Mouse (Mus musculus) ovary, adult 18-20 months (tissue): ENCODE measurements around the gene Clic1.

Source experiments
- DNase-seq: peaks from one replicate; pipeline ENCODE4 v3.0.0; 2022; ENCODE audit warnings: low spot score, mixed read lengths

Gene Clic1

DNA sequence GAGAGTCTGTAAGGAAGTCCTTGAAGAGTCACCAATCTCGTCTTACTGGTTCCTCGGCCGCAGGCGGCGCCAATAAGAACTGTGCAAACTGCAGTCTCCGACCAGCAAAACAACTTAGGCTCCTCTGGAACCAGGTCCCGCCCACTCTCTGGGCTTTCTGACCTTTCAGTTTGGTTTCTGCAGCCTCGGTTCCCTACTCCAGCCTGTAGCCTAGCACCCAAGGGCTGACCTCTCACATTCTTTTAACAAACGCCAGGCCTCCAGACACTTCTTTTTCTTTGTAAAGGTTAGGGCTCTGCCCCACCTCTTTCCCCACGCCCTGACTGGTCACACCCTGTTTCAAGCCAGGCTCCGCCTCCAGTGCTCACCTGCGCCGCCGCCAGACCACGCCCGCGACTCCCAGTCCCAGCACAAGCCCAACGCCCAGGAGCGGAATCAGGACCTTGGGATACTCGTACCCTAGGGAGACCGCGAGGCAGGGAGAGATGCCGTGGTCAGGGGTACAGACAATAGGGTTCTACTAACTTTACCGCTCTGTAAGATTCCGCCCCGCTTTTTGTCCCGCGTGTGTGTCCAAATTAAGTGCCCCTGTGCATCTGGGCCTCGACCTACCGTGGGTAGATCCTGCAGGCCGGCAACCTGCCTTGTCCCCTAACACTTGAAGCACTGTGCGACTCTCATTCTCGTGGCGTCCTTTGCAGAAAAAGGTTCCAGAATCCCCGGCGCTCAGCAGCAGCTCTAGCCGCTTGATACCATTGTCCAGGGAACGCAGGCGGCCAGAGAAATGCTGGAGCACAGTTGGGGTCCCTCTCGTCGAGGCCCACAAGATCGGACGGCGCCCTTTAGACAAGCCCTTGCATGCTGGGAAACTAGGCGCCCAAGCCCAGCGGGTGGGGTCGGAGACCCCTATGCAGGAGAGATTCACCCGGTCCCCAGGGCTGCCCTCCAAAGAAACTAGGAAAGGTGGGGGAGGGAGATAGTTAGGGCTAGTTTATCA lies 15.5 kb downstream of the Clic1 start, which contains the start of gene Ly6g6c:
Gene Ly6g6c (plus strand): TSS at position 438 of the 997 bp plus-strand sequence.
- DNase-seq = peak; percentile 47

DNA sequence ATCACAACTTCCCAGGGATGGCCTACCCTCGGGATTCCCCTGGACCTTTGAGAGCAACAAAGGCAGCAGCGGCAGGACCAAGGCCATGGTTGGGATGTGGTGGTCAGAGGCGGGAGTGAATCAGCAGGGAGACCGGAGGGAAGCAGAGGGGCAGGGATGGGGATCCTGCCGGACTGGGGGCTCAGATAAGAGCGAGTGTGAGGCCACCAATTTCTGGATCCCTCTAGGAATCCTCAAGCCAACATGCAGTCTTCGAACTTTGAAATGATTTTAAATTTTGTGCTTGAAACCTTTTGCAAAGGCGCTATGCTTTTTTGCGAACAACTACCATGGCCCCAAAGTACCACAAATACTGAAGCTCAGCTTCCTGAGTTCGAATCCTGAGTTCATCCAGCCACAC lies 16.3 kb downstream of the Clic1 start, which contains the start of gene Mpig6b:
Gene Mpig6b (minus strand): TSS at position 101 of the 400 bp plus-strand sequence.
- DNase-seq = no peak

DNA sequence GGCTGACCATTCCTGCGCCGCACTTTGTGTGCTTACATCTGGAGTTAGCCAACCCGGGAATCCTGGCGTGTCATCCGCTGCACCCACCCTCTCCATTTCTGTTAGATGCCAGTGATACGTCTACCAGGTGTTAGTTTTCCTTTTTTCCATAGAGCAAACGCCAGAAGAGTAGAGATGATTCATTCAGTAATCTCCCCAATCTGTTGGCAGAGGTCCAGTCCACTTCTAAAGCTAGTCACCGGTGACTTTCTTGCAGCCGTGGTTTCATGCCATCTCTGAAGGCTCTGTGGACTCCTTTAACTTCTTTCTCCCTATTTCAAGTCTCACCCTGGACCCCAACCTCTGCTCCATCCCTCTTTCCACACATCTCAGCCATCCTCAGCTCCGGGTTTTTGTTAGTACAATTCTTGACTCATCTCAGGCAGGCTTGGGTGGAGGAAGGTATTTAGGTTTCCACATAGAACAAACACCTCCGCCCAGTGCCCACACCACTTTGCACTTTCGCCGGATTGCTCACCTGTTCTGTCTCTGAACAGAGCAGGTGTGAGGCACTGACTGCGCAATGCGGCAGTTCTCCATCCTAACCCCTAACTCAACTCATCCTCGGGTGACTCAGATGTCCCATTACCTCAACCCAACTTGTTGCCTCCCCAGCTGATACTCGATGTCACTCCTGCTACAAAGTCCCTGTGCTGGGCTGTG lies 18.6 kb downstream of the Clic1 start:
- DNase-seq = no peak

DNA sequence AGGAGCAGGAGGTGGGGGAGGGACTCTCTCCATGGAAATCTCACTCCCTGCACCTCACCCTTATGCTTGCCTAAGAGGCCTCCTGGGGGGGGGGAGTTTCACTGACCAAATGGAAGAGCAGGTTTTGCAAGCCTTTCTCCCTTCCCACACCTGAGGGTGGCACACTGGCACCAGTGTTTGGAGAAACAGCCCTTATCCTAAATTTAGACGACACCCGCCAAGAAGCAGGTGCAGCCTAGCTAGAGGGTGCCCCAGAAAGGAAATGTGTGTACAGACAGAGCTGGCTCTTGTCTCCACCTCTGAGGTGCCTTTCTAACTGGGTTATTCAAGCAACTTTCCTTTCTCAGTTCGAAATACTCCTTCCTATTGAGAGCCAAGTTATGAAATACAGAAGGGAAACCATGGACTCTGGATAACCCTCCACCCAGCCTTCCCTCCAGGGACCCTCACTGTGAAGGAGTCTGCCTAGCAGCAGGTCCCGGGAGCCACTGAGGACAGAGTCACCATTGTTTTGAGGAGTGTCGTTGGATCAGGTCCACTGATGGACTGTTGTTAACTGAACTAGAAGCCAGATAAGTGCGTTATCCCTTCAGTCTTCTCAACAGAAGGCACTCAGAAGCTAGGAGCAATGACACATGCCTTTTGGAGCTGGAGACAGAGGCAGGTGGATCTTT lies 20.9 kb downstream of the Clic1 start:
- DNase-seq = no peak

GRCm38 (mm10) chr17:35071454-35071853 lies 21.7 kb downstream of the Clic1 start:
- no peak for DNase-seq

GRCm38 (mm10) chr17:35074097-35074496 lies 24.3 kb downstream of the Clic1 start:
- no peak for DNase-seq

DNA sequence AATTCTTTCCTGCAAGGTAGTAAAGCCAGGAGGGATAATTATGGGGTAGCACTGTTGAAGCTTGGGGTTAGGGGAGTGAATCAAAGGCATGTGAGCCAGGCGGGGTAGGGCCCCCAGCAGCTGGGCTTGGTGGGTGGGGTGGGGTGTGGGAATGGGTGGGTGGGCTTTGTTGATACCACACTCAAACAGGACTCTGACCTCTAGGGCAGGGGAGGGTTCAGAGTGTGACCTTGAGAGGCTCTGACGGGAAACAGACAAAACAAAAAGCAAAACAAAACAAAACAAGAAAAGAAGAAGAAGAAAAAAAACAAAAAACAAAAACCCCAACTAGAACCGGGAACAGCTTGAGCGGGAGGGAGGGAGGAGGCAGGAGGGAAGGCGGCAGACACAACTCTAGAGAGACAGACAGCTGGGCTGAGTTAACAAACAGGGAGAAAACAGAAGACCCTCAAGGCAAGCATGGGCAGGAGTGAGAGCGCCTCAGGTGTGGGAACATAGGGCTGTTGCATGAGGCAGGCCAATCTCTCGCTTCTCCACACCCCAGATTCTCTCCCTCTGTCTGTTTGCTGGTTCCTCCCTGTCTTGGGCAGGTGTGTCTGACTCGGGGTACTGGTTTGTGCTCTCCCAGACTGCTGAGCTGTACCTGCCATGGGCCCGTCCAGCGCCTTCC lies 26.9 kb downstream of the Clic1 start, which contains the start of gene Ly6g6e:
Gene Ly6g6e (plus strand): TSS at position 396 of the 670 bp plus-strand sequence.
- DNase-seq = no peak

GRCm38 (mm10) chr17:35077285-35077684 lies 27.5 kb downstream of the Clic1 start:
- no peak for DNase-seq

DNA sequence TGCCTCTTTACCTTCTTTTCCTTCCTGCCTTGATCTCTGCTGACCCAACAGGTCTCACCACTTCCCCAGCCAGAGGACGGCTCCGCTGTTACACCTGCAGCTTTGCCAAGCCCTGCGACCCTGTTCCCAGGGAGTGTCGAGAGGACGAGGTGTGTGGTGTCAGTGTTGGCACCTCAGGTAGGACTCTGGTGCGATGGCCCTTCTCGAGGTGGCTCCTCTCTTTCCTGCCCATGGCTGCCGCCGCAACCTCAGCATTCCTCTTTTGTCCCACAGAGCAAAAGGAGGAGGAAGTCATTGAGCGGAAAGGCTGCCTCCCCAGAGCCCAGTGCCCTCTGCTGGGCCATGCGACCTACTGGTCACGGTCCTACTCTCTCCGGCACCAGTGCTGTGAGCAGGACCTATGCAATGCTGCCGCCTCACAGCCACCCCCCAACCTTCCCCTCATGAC lies 28.0 kb downstream of the Clic1 start, which contains the start of gene Ly6g6d:
Gene Ly6g6d (minus strand): TSS at position 280 of the 448 bp plus-strand sequence.
- DNase-seq = peak; percentile 32

DNA sequence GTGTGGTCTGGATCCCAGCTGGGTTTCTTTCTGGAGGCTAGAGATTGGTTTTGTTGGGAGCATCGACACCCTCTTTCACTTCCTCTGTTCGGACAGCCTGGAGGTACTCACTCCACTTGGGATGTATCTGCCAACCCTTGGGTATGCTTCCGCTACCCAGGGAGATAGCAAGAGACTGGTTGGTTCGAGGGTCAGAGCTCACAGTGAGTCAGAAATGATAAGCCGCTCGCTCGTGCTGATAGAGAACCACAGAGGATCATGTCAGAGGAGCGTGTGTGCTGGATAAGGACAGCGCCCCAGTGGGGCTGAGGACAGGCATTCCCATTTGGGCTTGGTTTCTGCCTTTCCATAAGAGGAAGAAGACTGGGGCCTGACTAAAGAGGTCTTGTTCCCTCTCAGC lies 30.0 kb downstream of the Clic1 start:
- DNase-seq = peak; percentile 38

DNA sequence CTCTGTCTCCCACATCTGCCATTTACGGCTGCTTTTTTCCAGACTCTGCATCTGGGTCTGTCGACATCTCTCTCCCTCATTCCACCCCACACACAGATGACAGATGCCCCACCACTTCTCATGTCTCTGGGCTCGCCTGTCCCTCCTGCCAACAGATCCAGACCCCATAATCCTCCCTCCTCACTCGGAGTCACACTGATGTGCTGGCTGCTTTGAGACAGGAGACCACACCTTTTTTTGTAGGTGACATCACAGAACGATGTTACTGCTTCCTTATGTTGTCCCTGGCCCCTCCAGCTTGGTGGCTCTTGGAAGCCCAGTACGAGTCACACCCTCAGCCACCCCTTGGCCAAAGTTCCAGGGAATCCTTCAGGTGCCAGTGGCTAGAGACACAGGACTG lies 30.5 kb downstream of the Clic1 start:
- no peak for DNase-seq

DNA sequence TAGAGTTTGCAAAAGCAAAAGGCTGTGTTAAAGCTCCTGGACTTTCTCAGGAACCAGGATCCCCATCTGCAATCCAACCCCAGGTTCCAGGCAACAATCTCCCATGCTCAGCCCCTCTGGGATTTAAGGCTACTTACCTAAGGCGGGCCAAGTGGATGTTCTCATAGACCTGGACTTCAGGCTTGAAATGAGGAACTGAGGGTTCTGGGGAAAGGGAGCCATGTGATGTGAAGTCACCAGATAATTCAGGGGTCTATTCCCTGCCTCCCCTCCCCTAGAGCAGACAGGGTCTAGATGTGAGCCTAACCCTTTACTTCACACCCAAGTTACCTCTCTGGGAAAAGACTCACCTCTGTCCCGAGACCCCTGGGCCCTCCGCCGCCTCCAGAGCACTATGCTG lies 30.9 kb downstream of the Clic1 start:
- no peak for DNase-seq

GRCm38 (mm10) chr17:35082841-35083576 lies 33.2 kb downstream of the Clic1 start:
- DNase-seq = no peak

GRCm38 (mm10) chr17:35083929-35084497 lies 34.2 kb downstream of the Clic1 start:
- no peak for DNase-seq

DNA sequence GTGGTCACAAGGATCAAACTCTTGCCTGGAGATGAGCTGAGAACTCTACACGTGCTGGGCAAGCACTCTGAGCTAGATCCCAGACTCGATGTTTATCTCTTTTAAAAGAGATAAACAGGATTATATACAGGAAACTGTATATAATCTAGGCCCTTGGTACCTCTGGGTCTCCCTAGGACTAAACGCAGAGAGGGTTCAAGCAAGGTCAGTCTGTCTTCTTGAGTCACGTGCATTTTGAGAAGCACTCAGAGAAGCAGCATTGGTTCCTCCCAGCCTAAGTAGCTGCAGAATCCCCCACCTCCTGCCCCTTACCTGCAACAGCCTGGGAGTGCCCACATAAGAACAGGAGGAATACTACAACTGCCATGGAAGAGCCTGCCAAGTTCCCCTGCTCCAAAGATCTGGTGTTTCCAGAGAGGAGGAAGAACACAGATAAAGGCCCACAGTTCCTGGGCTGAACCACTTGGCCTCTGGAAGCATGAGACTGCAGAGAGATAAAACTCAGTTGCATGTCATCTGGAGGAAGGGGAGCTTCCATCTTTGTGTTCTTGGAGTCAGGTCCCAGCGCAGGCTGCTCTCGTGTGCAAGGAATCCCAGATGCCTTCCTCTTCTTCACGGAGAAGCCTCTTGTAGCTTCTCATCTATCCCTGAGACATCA lies 35.6 kb downstream of the Clic1 start, which contains the start of gene Ly6g6f:
Gene Ly6g6f (minus strand): TSS at position 403 of the 658 bp plus-strand sequence.
- no peak for DNase-seq

GRCm38 (mm10) chr17:35088151-35088550 lies 38.4 kb downstream of the Clic1 start:
- no peak for DNase-seq

GRCm38 (mm10) chr17:35088825-35089644 lies 39.3 kb downstream of the Clic1 start, which contains the start of gene Abhd16a:
Gene Abhd16a, plus strand, starts transcription at chr17:35089263.
- DNase-seq = peak; percentile 89

DNA sequence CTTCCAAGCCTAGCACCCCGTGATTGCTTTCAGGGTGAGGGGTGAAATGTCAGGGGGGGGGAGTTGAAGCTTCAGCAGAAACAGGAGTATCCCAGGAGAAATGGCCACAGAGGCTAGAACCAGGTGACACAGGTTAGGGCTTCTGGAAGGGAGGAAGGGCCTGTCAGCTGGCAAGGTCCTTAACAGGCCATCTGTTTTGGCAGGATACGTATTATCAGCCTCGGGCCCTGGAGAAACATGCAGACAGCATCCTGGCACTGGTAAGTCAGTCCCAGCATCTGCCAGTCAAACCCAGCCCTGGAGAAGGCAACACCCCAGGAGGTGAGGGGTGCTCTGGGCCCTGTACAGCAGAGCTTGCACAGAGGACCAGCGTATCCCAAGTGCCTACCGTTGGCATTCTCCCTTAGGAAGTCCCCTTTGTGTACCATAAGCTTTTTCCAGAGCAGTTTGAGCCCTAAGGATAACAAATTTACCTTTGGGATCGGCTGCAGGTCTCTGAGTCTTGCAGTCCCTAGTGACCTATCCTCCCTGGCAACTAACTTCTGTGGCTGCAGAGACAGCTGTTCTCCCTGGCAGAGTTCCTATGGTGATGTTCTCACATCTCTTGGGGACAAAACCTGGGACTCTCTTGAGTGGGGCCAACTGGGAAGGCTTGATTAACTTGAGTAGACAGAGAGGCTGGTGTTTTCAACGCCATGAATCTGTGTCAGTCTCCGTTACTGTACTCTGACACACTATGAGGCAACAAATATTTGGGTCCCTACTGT lies 40.6 kb downstream of the Clic1 start:
- DNase-seq = no peak
